26 mouse cellular contexts compared by ENCODE assay signal in genomic region chr13:52613266-52613665, GRCm38 (mm10).
"Had no signal": no experiment of that assay in that cellular context is flagged by ENCODE, and none has a peak within 500 bp of the region (broad histone marks: within the 10 kb centered on the region; RNA-seq: fewer than 3 reads in every experiment).

No protein-coding gene starts in this region.

- ATAC-seq: hindbrain, embryonic 16.5 days; inflammation-experienced regulatory T-cells, adult 6 months; intestine, embryonic 15.5 days; intestine, postnatal 0 days had no signal

- H3K4me1 ChIP-seq: heart, embryonic 12.5 days; hindbrain, embryonic 12.5 days; limb, embryonic 10.5 days; limb, embryonic 12.5 days had no signal

- H3K4me2 ChIP-seq: heart, embryonic 12.5 days; hindbrain, embryonic 12.5 days; hindbrain, embryonic 14.5 days; intestine, embryonic 15.5 days; limb, embryonic 12.5 days; liver, embryonic 13.5 days; liver, embryonic 15.5 days had no signal

- H3K4me3 ChIP-seq: gastrocnemius, adult 2 months; heart, embryonic 10.5 days; heart, embryonic 12.5 days; hindbrain, embryonic 10.5 days; hindbrain, embryonic 12.5 days; intestine, embryonic 15.5 days; layer of hippocampus, adult 2 months; left cerebral cortex, adult 2 months; limb, embryonic 10.5 days; limb, embryonic 12.5 days; liver, embryonic 13.5 days; liver, embryonic 15.5 days had no signal

- DNase-seq: gastrocnemius, adult 2 months; gastrocnemius, postnatal 10 days; gastrocnemius, postnatal 25 days; heart, adult 18-20 months; heart, postnatal 10 days; heart, postnatal 4 days; kidney, adult 18-20 months; kidney, adult 8-10 months; kidney, postnatal 10 days; kidney, postnatal 25 days; kidney, postnatal 4 days; liver, embryonic 13.5 days had no signal

- H3K36me3 ChIP-seq: hindbrain, embryonic 10.5 days; hindbrain, embryonic 12.5 days; intestine, embryonic 15.5 days; limb, embryonic 10.5 days; limb, embryonic 12.5 days had no signal

- H3K9me3 ChIP-seq: heart, embryonic 10.5 days; heart, embryonic 12.5 days; hindbrain, embryonic 10.5 days; hindbrain, embryonic 12.5 days; intestine, embryonic 15.5 days; limb, embryonic 10.5 days; limb, embryonic 12.5 days; liver, embryonic 13.5 days; liver, embryonic 15.5 days had no signal

- H3K27me3 ChIP-seq: heart, embryonic 12.5 days; hindbrain, embryonic 12.5 days; intestine, embryonic 15.5 days; limb, embryonic 12.5 days; liver, embryonic 13.5 days; liver, embryonic 15.5 days had no signal
